Mouse (Mus musculus) bone marrow macrophage, adult 2 months (primary cell): Measurements from ENCODE around the gene Asrgl1. TPM values are rescaled to one million over a fixed set of nuclear protein-coding genes. Genes with fewer than 3 reads are reported as not detected.
A peak's percentile ranks its signal among the peaks of the same experiment; 100 is the strongest.
"Not testable (repeated sequence)": the region's sequence is repeated elsewhere in the genome, so short reads cannot be mapped to it uniquely, and the experiment has no call there.

Experiments
- H3K27ac ChIP-seq: 2 replicates; pipeline ENCODE4 v1.5.1; 2012; ENCODE audit warnings: low read depth, low read length; ENCODE audit not compliant: insufficient read depth
- H3K4me1 ChIP-seq: 2 replicates; pipeline ENCODE4 v1.6.1; 2012; ENCODE audit warnings: low read length; ENCODE audit not compliant: control insufficient read depth, insufficient read depth
- H3K4me3 ChIP-seq: 2 replicates; pipeline ENCODE4 v1.5.1; 2012; ENCODE audit warnings: mild to moderate bottlenecking, low read length, moderate library complexity; ENCODE audit not compliant: insufficient read depth
- CTCF ChIP-seq: IDR thresholded peaks from 2 replicates; pipeline ENCODE4 v1.5.1; 2012; ENCODE audit warnings: low read depth, mild to moderate bottlenecking, low read length, moderate library complexity
- POLR2A ChIP-seq: IDR thresholded peaks from 2 replicates; pipeline ENCODE4 v1.6.1; 2012; ENCODE audit warnings: mild to moderate bottlenecking, low read depth, low read length, borderline replicate concordance
- polyA plus RNA-seq: library from polyadenylated mRNA; stranded (reverse); fragments of >200 nt; gene quantifications from 2 replicates; pipeline ENCODE4 v1.2.4, GENCODE M21; 2012; ENCODE audit not compliant: missing spikeins, insufficient read depth, insufficient read length

The Asrgl1 gene
- polyA plus RNA-seq, result 4.0 and 6.0 TPM in 2 replicates

GRCm38 (mm10) chr19:9135512-9136331 is at the start of gene Asrgl1:
Gene Asrgl1, minus strand, starts transcription at chr19:9135636.
- TF ChIP-seq POLR2A, result no peak
- TF ChIP-seq CTCF, result no peak
- H3K4me1 ChIP-seq, result peaks cover 10% of the 10 kb centered on the region
- H3K27ac ChIP-seq, result peak within 1 kb of the TSS; percentile 12; the same call in 1 of the 2 replicates
- H3K4me3 ChIP-seq, result peak within 1 kb of the TSS; percentile 89

GRCm38 (mm10) chr19:9146214-9146613 is 10.8 kb upstream of the Asrgl1 start:
- Histone ChIP-seq H3K4me1 (no peaks in the 10 kb centered on the region), H3K27ac (no peak overlapping the region), H3K4me3 (no peak overlapping the region)
- TF ChIP-seq CTCF (no peak), POLR2A (no peak)

- no peak for TF ChIP-seq POLR2A
- TF ChIP-seq CTCF, result no peak
- Histone ChIP-seq H3K4me1 (no peaks in the 10 kb centered on the region), H3K27ac (no peak overlapping the region), H3K4me3 (no peak overlapping the region)
These were observed 8.2 kb upstream of the Asrgl1 start for GRCm38 (mm10) chr19:9143639-9144125.

GRCm38 (mm10) chr19:9143230-9143629 is 7.8 kb upstream of the Asrgl1 start:
- TF ChIP-seq CTCF, result no peak
- no peak for TF ChIP-seq POLR2A
- H3K4me1 ChIP-seq, result no peaks in the 10 kb centered on the region
- H3K27ac ChIP-seq, result no peak overlapping the region
- no peak overlapping the region for H3K4me3 ChIP-seq

- H3K4me1 ChIP-seq, H3K27ac ChIP-seq, H3K4me3 ChIP-seq: not testable (repeated sequence)
These were observed 4.9 kb upstream of the Asrgl1 start for GRCm38 (mm10) chr19:9140361-9140760.

- H3K4me1 ChIP-seq, result peaks cover 10% of the 10 kb centered on the region
- no peak overlapping the region for H3K4me3 ChIP-seq
- no peak for TF ChIP-seq CTCF
- no peak for TF ChIP-seq POLR2A
These were observed 1.7 kb upstream of the Asrgl1 start for GRCm38 (mm10) chr19:9137159-9137558.

GRCm38 (mm10) chr19:9134746-9135511 is 507 bp downstream of the Asrgl1 start:
- Histone ChIP-seq H3K4me3 (peak overlapping the region; percentile 89), H3K4me1 (peaks cover 12% of the 10 kb centered on the region), H3K27ac (peak overlapping the region; percentile 12; the same call in 1 of the 2 replicates)
- no peak for TF ChIP-seq CTCF
- no peak for TF ChIP-seq POLR2A

More at GRCm38 (mm10) chr19:9137159-9137558, 1.7 kb upstream of the Asrgl1 start:
- H3K27ac ChIP-seq, result no peak overlapping the region

- no peak overlapping the region for H3K4me3 ChIP-seq
- H3K27ac ChIP-seq, result no peak overlapping the region
- 0 out of 2 replicates have a peak, but pooled peaks cover 4% of the 10 kb centered on the region for H3K4me1 ChIP-seq
- TF ChIP-seq POLR2A, result no peak
- no peak for TF ChIP-seq CTCF
These were observed 5.4 kb downstream of the Asrgl1 start for GRCm38 (mm10) chr19:9129996-9130395.

GRCm38 (mm10) chr19:9128499-9129194 is 6.8 kb downstream of the Asrgl1 start:
- TF ChIP-seq POLR2A (no peak), CTCF (no peak)
- Histone ChIP-seq H3K4me3 (no peak overlapping the region), H3K4me1 (0 out of 2 replicates have a peak, but pooled peaks cover 2% of the 10 kb centered on the region), H3K27ac (no peak overlapping the region)

- not testable (repeated sequence) for H3K27ac ChIP-seq, H3K4me3 ChIP-seq, H3K4me1 ChIP-seq
These were observed 11.4 kb downstream of the Asrgl1 start for GRCm38 (mm10) chr19:9123986-9124385.
